ENCODE assay signal across 28 mouse cellular contexts in the genomic region with DNA sequence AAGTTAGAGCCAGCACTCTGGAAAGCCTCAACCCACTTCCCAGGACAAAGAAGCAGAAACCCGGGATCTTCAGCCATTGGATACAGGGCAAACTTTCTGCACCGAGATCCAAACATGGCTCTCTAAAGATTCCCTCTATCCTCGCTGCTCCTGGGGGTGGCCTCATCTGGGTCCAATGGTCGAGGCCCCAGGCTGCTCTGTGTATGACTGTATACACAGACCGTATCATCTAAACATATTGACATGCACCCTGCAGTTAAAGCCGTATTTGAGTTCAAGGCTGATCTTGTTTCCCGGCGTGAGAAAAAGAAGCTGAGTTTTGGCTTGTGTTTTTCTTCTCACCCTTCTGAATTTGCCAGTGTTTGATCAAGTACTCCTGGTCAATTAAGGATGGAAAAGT.
"Had no signal": no experiment of that assay in that cellular context is flagged by ENCODE, and none has a peak within 500 bp of the region (broad histone marks: within the 10 kb centered on the region; RNA-seq: fewer than 3 reads in every experiment).

No protein-coding gene starts in this region.

- H3K27me3 ChIP-seq: embryonic facial prominence, embryonic 12.5 days; embryonic facial prominence, embryonic 13.5 days; embryonic facial prominence, embryonic 15.5 days; forebrain, embryonic 12.5 days; forebrain, embryonic 13.5 days; forebrain, embryonic 15.5 days had no signal

- H3K9ac ChIP-seq: embryonic facial prominence, embryonic 12.5 days; embryonic facial prominence, embryonic 13.5 days; embryonic facial prominence, embryonic 15.5 days; forebrain, embryonic 12.5 days; forebrain, embryonic 13.5 days; forebrain, embryonic 15.5 days; forebrain, postnatal 0 days had no signal

- H3K9me3 ChIP-seq: embryonic facial prominence, embryonic 10.5 days; embryonic facial prominence, embryonic 12.5 days; embryonic facial prominence, embryonic 13.5 days; embryonic facial prominence, embryonic 15.5 days; forebrain, embryonic 10.5 days; forebrain, embryonic 12.5 days; forebrain, embryonic 13.5 days; forebrain, embryonic 15.5 days had no signal

- H3K4me2 ChIP-seq: embryonic facial prominence, embryonic 12.5 days; embryonic facial prominence, embryonic 13.5 days; embryonic facial prominence, embryonic 15.5 days; forebrain, embryonic 12.5 days; forebrain, embryonic 13.5 days; forebrain, embryonic 15.5 days had no signal

- H3K4me1 ChIP-seq: embryonic facial prominence, embryonic 10.5 days; embryonic facial prominence, embryonic 12.5 days; embryonic facial prominence, embryonic 13.5 days; embryonic facial prominence, embryonic 15.5 days; forebrain, embryonic 10.5 days had no signal

- H3K27ac ChIP-seq: embryonic facial prominence, embryonic 10.5 days; embryonic facial prominence, embryonic 12.5 days; embryonic facial prominence, embryonic 13.5 days; embryonic facial prominence, embryonic 15.5 days; forebrain, embryonic 10.5 days; forebrain, embryonic 12.5 days; forebrain, embryonic 13.5 days; forebrain, embryonic 15.5 days; gastrocnemius, adult 2 months had no signal

- DNase-seq: cerebellum, adult 18-20 months; cerebellum, adult 8-10 months; cerebellum, adult 9-10 months; cerebellum, adult 9-11 months; cerebellum, postnatal 10 days; cerebellum, postnatal 14 days; cerebellum, postnatal 25 days; cerebellum, postnatal 36 days; embryo, embryonic 11 days; forebrain, postnatal 0 days; gastrocnemius, adult 2 months; gastrocnemius, postnatal 10 days; gastrocnemius, postnatal 14 days; gastrocnemius, postnatal 25 days; gastrocnemius, postnatal 36 days; heart, adult 11 months; heart, adult 18-20 months had no signal

- H3K4me3 ChIP-seq: embryonic facial prominence, embryonic 10.5 days; embryonic facial prominence, embryonic 12.5 days; embryonic facial prominence, embryonic 13.5 days; embryonic facial prominence, embryonic 15.5 days; erythroblast, embryonic 14.5 days; forebrain, embryonic 10.5 days; forebrain, embryonic 12.5 days; forebrain, embryonic 13.5 days; forebrain, embryonic 15.5 days; gastrocnemius, adult 2 months had no signal

- ATAC-seq: forebrain, embryonic 13.5 days; forebrain, embryonic 14.5 days; forebrain, embryonic 15.5 days; forebrain, embryonic 16.5 days; forebrain, postnatal 0 days had no signal
